In the genomic region with DNA sequence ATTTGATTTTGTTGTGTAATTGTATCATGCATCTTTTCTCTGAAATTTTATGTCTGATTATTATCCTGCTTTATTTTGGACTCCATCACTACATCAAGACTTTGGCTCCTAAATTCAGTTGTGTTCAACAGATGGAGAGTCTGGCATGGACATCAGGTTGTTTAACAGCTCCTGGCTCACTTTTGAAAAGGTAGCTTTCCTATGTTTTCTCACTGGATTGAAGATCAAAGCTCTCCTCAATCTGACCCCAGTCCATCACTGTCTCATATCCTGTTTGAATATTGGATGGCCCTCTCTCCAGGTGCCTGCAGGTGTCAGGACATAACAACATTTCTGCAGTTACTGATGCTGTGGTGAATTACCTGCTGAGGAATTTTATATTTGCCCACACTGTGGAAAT, we compare ENCODE assay signal across 21 mouse cellular contexts.
"Had no signal": no experiment of that assay in that cellular context is flagged by ENCODE, and none has a peak within 500 bp of the region (broad histone marks: within the 10 kb centered on the region; RNA-seq: fewer than 3 reads in every experiment).

No protein-coding gene starts in this region.

- ATAC-seq: hindbrain, embryonic 16.5 days; hindbrain, postnatal 0 days; inflammation-experienced regulatory T-cells, adult 6 months; intestine, embryonic 15.5 days; intestine, embryonic 16.5 days; intestine, postnatal 0 days had no signal

- DNase-seq: heart, postnatal 10 days; heart, postnatal 14 days; heart, postnatal 36 days; heart, postnatal 4 days; kidney, adult 11 months; kidney, adult 18-20 months; kidney, adult 2 months; kidney, adult 8-10 months; kidney, adult 9 months; kidney, postnatal 10 days; kidney, postnatal 14 days; kidney, postnatal 25 days; kidney, postnatal 36 days; layer of hippocampus, adult 9-11 months; layer of hippocampus, postnatal 36 days had no signal
